Mouse (Mus musculus): ENCODE data around the gene Myo3a. TPM values are rescaled to one million over a fixed set of nuclear protein-coding genes. Genes with fewer than 3 reads are reported as not detected.

Myo3a gene
- polyA plus RNA-seq (2014; fragmentation: Nextera tagmentation; extraction: Ambion mirVana): 0.15 TPM in 1 of 2 replicates, not detected in the other

DNA sequence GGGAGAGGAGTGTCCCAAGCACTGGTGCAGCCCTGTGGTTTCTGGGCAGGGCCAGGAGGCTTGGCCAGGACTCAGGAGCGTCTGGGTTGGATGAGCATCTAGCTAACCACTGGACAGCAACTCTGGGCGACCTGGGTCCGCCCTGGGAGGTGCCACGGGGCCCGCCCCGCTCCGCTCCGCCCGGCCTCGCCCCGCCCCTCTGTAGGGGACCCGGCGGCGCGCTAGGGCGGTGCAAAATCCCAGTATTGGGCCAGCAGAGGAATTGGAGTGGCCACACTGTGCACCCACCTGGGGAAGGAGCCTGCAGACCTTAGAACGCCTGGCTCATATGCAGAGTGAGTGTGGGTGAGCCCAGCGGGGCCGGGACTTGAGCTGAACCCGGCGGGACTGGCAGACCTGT, at the start of gene Myo3a:
Gene Myo3a (plus strand): TSS at position 196 of the 400 bp plus-strand sequence.
- peak within 1 kb of the TSS; percentile 53 for H3K4me2 ChIP-seq (ENCODE audit: low read depth, low read length, severe bottlenecking)
- H3K9me3 ChIP-seq (ENCODE audit: control insufficient read depth, low read length): no peaks in the 10 kb centered on the region
- peak; percentile 54 for DNase-seq (ENCODE audit: low spot score)
- peak; percentile 78 for ATAC-seq (replicated peaks; ENCODE audit: low FRiP score)
- no peak within 1 kb of the TSS for H3K27ac ChIP-seq (ENCODE audit: low read depth, low read length)
- no peaks in the 10 kb centered on the region for H3K27me3 ChIP-seq (ENCODE audit: control insufficient read depth, insufficient read depth, low read length)
- WGBS: 1% methylated on average over 21 of the region's 21 CpGs
- H3K36me3 ChIP-seq (ENCODE audit: control insufficient read depth, insufficient read depth, low read length): no peaks in the 10 kb centered on the region
- H3K4me1 ChIP-seq (replicated peaks; ENCODE audit: control insufficient read depth, insufficient read depth, low read length): no peaks in the 10 kb centered on the region
- H3K4me3 ChIP-seq (ENCODE audit: low read depth, low read length): peak within 1 kb of the TSS; percentile 18; the same call in 1 of the 2 replicates
- H3K9ac ChIP-seq (ENCODE audit: low read length): 0 out of 2 replicates have a peak within 1 kb of the TSS, but pooled peaks have one; percentile 20

DNA sequence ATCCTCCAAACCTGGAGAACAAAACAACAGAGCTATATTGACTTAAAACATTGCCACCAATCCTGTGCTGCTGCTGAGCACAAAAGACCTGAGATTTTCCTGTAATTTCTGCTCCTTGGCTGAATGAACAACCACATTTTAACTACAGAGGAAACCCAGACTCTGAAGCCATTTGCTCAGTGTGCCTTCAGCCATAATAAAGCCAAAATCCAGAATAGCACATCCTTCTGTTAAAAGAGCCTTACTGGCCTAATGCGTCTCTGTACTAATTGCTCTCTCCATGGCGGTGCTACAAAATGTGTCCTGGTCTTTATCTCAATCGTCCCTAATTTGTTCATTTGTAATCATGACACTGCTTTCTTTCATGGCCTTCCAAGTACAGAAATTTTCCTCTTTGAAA, 23.2 kb downstream of the Myo3a start:
- 71% methylated on average over 3 of the region's 3 CpGs for WGBS

DNA sequence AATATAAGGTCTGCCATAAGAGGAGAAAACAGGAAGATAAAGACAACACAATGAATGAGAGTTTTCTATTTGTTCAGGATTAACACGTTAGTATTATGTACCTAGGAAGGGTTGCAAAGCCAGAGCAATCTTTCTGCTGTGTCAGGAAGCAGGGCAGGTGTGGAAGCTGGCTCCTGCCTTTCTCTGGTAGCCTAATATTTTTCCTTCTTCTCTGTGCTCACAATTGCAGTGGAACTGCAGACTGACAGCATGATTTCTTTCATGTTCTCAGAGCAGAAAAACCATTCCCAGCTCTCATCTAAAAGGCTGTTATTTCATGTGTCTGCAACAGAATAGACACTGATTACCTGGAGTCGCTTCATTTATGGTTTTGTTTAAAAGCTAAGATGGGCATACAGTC, 23.7 kb downstream of the Myo3a start:
- H3K4me1 ChIP-seq (replicated peaks; ENCODE audit: control insufficient read depth, insufficient read depth, low read length): no peaks in the 10 kb centered on the region
- H3K4me2 ChIP-seq (ENCODE audit: low read depth, low read length, severe bottlenecking): no peak overlapping the region
- ATAC-seq (replicated peaks; ENCODE audit: low FRiP score) (no peak), DNase-seq (ENCODE audit: low spot score) (no peak)
- H3K4me3 ChIP-seq (ENCODE audit: low read depth, low read length): no peak overlapping the region
- no peaks in the 10 kb centered on the region for H3K27me3 ChIP-seq (ENCODE audit: control insufficient read depth, insufficient read depth, low read length)
- no peak overlapping the region for H3K9ac ChIP-seq (ENCODE audit: low read length)
- WGBS: 75% methylated on average over 2 of the region's 2 CpGs
- no peaks in the 10 kb centered on the region for H3K9me3 ChIP-seq (ENCODE audit: control insufficient read depth, low read length)
- no peak overlapping the region for H3K27ac ChIP-seq (ENCODE audit: low read depth, low read length)
- no peaks in the 10 kb centered on the region for H3K36me3 ChIP-seq (ENCODE audit: control insufficient read depth, insufficient read depth, low read length)

More for the DNA sequence above, 23.2 kb downstream of the Myo3a start:
- Histone ChIP-seq H3K27ac (ENCODE audit: low read depth, low read length) (no peak overlapping the region), H3K4me3 (ENCODE audit: low read depth, low read length) (no peak overlapping the region), H3K9ac (ENCODE audit: low read length) (no peak overlapping the region), H3K4me2 (ENCODE audit: low read depth, low read length, severe bottlenecking) (no peak overlapping the region), H3K9me3 (ENCODE audit: control insufficient read depth, low read length) (no peaks in the 10 kb centered on the region), H3K36me3 (ENCODE audit: control insufficient read depth, insufficient read depth, low read length) (no peaks in the 10 kb centered on the region), H3K4me1 (replicated peaks; ENCODE audit: control insufficient read depth, insufficient read depth, low read length) (no peaks in the 10 kb centered on the region), H3K27me3 (ENCODE audit: control insufficient read depth, insufficient read depth, low read length) (no peaks in the 10 kb centered on the region)
- DNase-seq (ENCODE audit: low spot score) (no peak), ATAC-seq (replicated peaks; ENCODE audit: low FRiP score) (0 out of 2 replicates have a peak, but pooled peaks have one; percentile 31)

DNA sequence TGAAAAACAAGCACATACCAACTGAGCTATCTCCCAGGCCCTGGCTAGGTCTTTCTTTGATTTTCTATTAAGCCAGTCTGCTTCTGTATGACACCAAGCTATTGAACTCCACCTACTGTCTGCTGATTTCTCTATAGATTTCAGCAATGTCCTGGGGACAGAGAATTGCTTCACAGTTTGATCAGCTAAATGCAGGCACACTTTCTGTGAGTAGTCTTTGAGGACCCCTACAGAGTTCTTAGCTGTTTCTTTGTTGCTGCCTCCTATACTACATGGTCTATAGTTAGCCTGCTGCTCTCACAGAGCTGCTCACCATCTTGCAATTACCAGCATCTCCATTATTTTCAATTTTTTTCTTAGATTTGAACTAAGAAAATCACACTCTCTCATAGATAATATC, 28.3 kb downstream of the Myo3a start:
- Histone ChIP-seq H3K4me3 (ENCODE audit: low read depth, low read length) (no peak overlapping the region), H3K27me3 (ENCODE audit: control insufficient read depth, insufficient read depth, low read length) (no peaks in the 10 kb centered on the region), H3K27ac (ENCODE audit: low read depth, low read length) (no peak overlapping the region), H3K36me3 (ENCODE audit: control insufficient read depth, insufficient read depth, low read length) (no peaks in the 10 kb centered on the region), H3K4me2 (ENCODE audit: low read depth, low read length, severe bottlenecking) (no peak overlapping the region), H3K4me1 (replicated peaks; ENCODE audit: control insufficient read depth, insufficient read depth, low read length) (no peaks in the 10 kb centered on the region), H3K9ac (ENCODE audit: low read length) (no peak overlapping the region), H3K9me3 (ENCODE audit: control insufficient read depth, low read length) (no peaks in the 10 kb centered on the region)
- ATAC-seq (replicated peaks; ENCODE audit: low FRiP score): peak; percentile 56
- DNase-seq (ENCODE audit: low spot score): no peak

DNA sequence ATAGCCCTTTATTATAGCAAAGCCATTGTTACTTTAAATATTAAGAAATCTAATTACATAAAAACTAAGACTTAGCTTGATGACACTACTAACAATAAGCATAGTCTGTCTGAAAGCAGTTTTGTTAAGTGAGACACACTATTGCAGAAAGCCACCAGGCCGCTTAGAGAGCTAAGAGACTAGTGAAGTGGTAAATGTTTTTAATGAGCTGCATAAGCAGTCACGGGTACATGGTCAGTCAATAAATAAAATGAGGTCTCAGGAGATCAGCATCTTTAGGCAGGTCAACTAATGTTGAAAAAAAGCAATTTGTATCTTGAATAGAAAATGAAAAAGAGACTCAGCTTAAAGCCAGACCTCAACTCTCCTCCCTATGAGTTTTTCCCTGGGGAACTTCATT, 44.3 kb downstream of the Myo3a start:
- Histone ChIP-seq H3K27me3 (ENCODE audit: control insufficient read depth, insufficient read depth, low read length) (no peaks in the 10 kb centered on the region), H3K4me3 (ENCODE audit: low read depth, low read length) (no peak overlapping the region), H3K9me3 (ENCODE audit: control insufficient read depth, low read length) (no peaks in the 10 kb centered on the region), H3K9ac (ENCODE audit: low read length) (no peak overlapping the region), H3K4me2 (ENCODE audit: low read depth, low read length, severe bottlenecking) (no peak overlapping the region), H3K27ac (ENCODE audit: low read depth, low read length) (no peak overlapping the region), H3K36me3 (ENCODE audit: control insufficient read depth, insufficient read depth, low read length) (no peaks in the 10 kb centered on the region), H3K4me1 (replicated peaks; ENCODE audit: control insufficient read depth, insufficient read depth, low read length) (no peaks in the 10 kb centered on the region)
- no peak for DNase-seq (ENCODE audit: low spot score)
- ATAC-seq (replicated peaks; ENCODE audit: low FRiP score): no peak
- WGBS: 73% methylated on average over 2 of the region's 2 CpGs

DNA sequence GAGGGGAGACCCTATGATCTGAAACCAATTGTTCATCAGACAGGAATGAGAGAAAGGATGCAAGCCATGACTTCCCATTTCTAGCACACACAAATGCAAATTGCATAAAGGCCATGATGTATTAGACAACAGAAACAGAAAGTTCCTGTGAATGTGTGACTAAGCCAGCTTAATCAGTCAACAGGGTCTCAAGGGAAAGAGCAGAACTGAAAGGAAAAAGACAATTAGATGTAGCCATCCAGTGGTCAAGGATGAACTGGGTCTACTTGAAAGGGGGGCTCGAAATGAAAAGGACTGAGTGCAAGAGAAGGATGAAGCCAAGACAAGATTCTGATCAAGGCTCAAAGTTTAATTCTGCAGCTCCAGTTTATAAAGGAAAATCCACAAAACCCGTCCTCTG, 58.1 kb downstream of the Myo3a start:
- Histone ChIP-seq H3K36me3 (ENCODE audit: control insufficient read depth, insufficient read depth, low read length) (no peaks in the 10 kb centered on the region), H3K9me3 (ENCODE audit: control insufficient read depth, low read length) (no peaks in the 10 kb centered on the region), H3K9ac (ENCODE audit: low read length) (no peak overlapping the region), H3K4me1 (replicated peaks; ENCODE audit: control insufficient read depth, insufficient read depth, low read length) (no peaks in the 10 kb centered on the region), H3K27ac (ENCODE audit: low read depth, low read length) (no peak overlapping the region), H3K27me3 (ENCODE audit: control insufficient read depth, insufficient read depth, low read length) (no peaks in the 10 kb centered on the region), H3K4me2 (ENCODE audit: low read depth, low read length, severe bottlenecking) (no peak overlapping the region), H3K4me3 (ENCODE audit: low read depth, low read length) (no peak overlapping the region)
- no peak for ATAC-seq (replicated peaks; ENCODE audit: low FRiP score)
- DNase-seq (ENCODE audit: low spot score): no peak
- 82% methylated on average over 2 of the region's 2 CpGs for WGBS

DNA sequence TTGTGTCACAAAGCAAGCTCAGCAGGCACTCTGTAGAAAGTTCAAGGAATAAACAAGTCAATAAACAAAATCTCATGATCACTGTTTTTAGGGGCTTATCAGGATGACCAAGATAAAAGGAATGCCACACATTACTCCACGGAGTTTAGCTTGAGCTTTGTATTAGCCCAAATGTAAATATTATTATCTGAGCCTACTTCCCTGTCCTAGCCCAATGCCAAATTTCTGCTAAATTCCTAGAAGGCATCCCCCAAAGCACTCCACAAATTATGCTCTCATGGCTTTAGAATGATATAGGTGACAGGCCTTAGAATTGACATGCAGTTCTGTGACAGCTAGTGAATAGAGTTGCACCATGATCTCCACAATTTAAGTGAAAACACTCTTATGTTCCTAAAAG, 58.5 kb downstream of the Myo3a start:
- H3K4me2 ChIP-seq (ENCODE audit: low read depth, low read length, severe bottlenecking): no peak overlapping the region
- no peaks in the 10 kb centered on the region for H3K27me3 ChIP-seq (ENCODE audit: control insufficient read depth, insufficient read depth, low read length)
- no peak overlapping the region for H3K27ac ChIP-seq (ENCODE audit: low read depth, low read length)
- ATAC-seq (replicated peaks; ENCODE audit: low FRiP score): no peak
- no peaks in the 10 kb centered on the region for H3K9me3 ChIP-seq (ENCODE audit: control insufficient read depth, low read length)
- H3K4me3 ChIP-seq (ENCODE audit: low read depth, low read length): no peak overlapping the region
- H3K4me1 ChIP-seq (replicated peaks; ENCODE audit: control insufficient read depth, insufficient read depth, low read length): no peaks in the 10 kb centered on the region
- H3K9ac ChIP-seq (ENCODE audit: low read length): no peak overlapping the region
- DNase-seq (ENCODE audit: low spot score): no peak
- 74% methylated on average over 1 of the region's 1 CpGs for whole genome bisulfite sequencing
- no peaks in the 10 kb centered on the region for H3K36me3 ChIP-seq (ENCODE audit: control insufficient read depth, insufficient read depth, low read length)

DNA sequence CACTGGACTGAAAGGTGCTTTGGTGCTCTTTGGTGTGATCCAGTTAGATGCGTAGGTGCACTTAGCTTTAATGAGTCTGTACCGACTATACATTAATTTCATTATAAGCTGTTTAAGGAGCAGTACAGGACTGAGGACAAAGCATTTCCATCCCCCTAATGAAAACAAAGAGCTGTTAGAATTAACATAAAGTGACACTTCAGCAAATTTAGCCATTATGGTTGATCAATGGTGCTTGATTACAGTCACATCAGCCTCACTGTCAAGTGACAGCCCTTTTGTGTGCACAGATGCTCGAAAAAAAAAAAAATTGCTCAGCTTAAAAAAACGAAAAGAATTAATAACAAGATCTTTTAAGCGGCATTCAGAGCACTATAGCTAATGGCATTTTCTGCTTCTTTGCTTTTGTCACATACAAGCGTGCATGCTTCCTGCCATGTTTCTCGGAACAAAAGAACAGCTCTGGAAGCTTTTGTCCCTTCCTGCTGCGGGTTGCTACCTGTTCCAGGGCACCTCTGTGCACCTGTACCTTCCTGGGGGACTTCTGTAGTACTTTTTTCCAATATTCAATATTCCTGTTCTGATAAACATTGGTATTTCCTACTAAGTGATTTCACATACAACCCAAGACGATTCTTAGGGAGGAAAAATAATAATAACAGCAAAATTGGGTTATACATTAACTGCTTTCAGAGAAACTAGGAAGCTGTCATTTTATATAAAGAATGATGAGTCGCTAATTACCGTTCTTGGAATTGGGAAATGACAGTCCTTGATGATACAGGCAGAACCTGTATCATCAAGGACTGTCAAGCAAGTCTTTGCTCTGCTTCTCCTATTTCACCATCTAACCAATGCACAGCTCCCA, 66.5 kb downstream of the Myo3a start:
- Histone ChIP-seq H3K36me3 (ENCODE audit: control insufficient read depth, insufficient read depth, low read length) (no peaks in the 10 kb centered on the region), H3K4me1 (replicated peaks; ENCODE audit: control insufficient read depth, insufficient read depth, low read length) (peaks cover 3% of the 10 kb centered on the region; the same call in 1 of the 2 replicates), H3K9me3 (ENCODE audit: control insufficient read depth, low read length) (no peaks in the 10 kb centered on the region), H3K4me2 (ENCODE audit: low read depth, low read length, severe bottlenecking) (no peak overlapping the region), H3K27me3 (ENCODE audit: control insufficient read depth, insufficient read depth, low read length) (no peaks in the 10 kb centered on the region), H3K27ac (ENCODE audit: low read depth, low read length) (peak overlapping the region; percentile 53; the same call in 1 of the 2 replicates), H3K9ac (ENCODE audit: low read length) (no peak overlapping the region), H3K4me3 (ENCODE audit: low read depth, low read length) (no peak overlapping the region)
- 44% methylated on average over 11 of the region's 11 CpGs for WGBS
- no peak for DNase-seq (ENCODE audit: low spot score)
- ATAC-seq (replicated peaks; ENCODE audit: low FRiP score): peak; percentile 86

DNA sequence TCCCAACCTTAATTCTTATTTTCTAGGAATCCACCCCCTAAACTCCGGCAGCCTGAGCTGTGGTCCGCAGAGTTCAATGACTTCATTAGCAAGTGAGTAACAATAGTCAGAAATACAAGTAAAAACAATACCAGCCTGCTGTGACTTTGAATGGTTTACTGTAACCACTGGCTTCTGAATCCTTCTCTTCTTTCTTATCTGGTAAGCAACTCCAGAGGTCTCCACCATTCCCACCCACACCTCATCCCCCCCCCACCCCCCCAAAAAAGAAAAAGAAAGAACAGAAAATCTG, 67.1 kb downstream of the Myo3a start:
- Histone ChIP-seq H3K27ac (ENCODE audit: low read depth, low read length) (0 out of 2 replicates have a peak overlapping the region, but pooled peaks have one; percentile 53), H3K36me3 (ENCODE audit: control insufficient read depth, insufficient read depth, low read length) (no peaks in the 10 kb centered on the region), H3K4me2 (ENCODE audit: low read depth, low read length, severe bottlenecking) (no peak overlapping the region), H3K9me3 (ENCODE audit: control insufficient read depth, low read length) (no peaks in the 10 kb centered on the region), H3K4me1 (replicated peaks; ENCODE audit: control insufficient read depth, insufficient read depth, low read length) (peaks cover 3% of the 10 kb centered on the region; the same call in 1 of the 2 replicates), H3K4me3 (ENCODE audit: low read depth, low read length) (no peak overlapping the region), H3K27me3 (ENCODE audit: control insufficient read depth, insufficient read depth, low read length) (no peaks in the 10 kb centered on the region), H3K9ac (ENCODE audit: low read length) (no peak overlapping the region)
- WGBS: 23% methylated on average over 2 of the region's 2 CpGs
- DNase-seq (ENCODE audit: low spot score) (no peak), ATAC-seq (replicated peaks; ENCODE audit: low FRiP score) (no peak)

Measured in forebrain, embryonic 11.5 days (tissue).